Mouse (Mus musculus) embryonic fibroblast, embryonic 13.5 days (primary cell): ENCODE data around the gene Znhit2.

Experiments used
- CTCF ChIP-seq: IDR thresholded peaks from 2 replicates; pipeline ENCODE4 v1.5.1; 2011; ENCODE audit warnings: mild to moderate bottlenecking, control low read depth, low read length, moderate library complexity, borderline replicate concordance; ENCODE audit not compliant: insufficient read depth
- POLR2A ChIP-seq: IDR thresholded peaks from 2 replicates; pipeline ENCODE4 v1.6.1; 2011; ENCODE audit warnings: low read depth, mild to moderate bottlenecking, control low read depth, low read length, moderate library complexity

DNA sequence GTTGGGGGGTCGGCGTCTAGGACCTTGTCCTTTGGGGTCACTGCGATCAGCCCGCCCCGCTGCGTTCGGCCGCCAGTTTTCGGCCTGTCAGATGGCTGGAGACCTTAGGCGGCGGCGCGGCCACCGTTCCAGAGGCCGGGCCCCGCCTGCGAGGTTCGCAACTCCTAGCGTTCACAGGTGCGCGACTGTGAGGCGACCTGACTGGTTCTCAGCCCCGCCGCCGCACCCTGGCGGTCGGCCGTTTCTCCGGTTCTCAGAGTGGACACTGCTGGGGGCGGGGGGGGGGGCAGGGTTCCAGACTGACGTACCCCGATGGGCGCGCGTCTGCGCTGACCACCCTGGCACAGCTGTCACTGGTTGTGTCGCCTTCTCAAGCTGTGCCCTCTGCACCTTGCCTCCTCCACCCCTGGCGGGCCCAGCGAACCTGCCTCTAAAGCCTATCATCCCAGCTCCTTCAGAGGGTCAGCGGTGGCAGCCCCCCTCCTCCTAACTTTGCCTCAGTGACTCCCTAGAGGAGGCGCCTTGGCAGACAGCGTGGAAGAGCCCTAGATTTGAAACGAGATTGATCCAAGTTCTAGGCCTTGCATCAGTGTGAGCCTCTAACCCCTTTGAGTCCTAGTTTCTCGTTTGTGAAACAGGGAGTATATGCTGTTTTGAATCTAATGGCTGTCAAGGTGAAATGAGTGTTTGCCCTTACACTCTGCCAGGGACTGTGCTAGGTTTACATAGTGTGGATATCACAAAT is 13.7 kb upstream of the Znhit2 start:
- TF ChIP-seq CTCF (no peak), POLR2A (no peak)
